Comparison of ENCODE assay signal across 11 mouse cellular contexts in genomic region chr7:109561466-109562153, GRCm38 (mm10). TPM values are rescaled to one million over a fixed set of nuclear protein-coding genes. Genes with fewer than 3 reads are reported as not detected.
DNase-seq lines count a peak whose midpoint lies in the region; ATAC-seq and TF ChIP-seq lines count a peak whose summit lies in the region.
"Had no signal": no experiment of that assay in that cellular context is flagged by ENCODE, and none has a peak within 500 bp of the region (broad histone marks: within the 10 kb centered on the region; RNA-seq: fewer than 3 reads in every experiment).

No protein-coding gene starts in this region.

- H3K4me1 ChIP-seq in liver, postnatal 0 days (ENCODE audit: insufficient read depth) = peaks cover 33% of the 10 kb centered on the region

- no peak for TF ChIP-seq CTCF in liver, postnatal 0 days (IDR thresholded peaks at IDR 0.05; ENCODE audit: low read depth)

- peak overlapping the region; percentile 82 for H3K27ac ChIP-seq in liver, postnatal 0 days (ENCODE audit: low read depth)
- H3K27ac ChIP-seq: macrophage had no signal

- H3K27me3 ChIP-seq in liver, postnatal 0 days (ENCODE audit: insufficient read depth, low read length) = no peaks in the 10 kb centered on the region

- H3K36me3 ChIP-seq in liver, postnatal 0 days (replicated peaks; ENCODE audit: insufficient read depth, low read length) = peaks cover 4% of the 10 kb centered on the region; the same call in 1 of the 2 replicates

- H3K4me3 ChIP-seq in liver, postnatal 0 days (ENCODE audit: low read depth, low read length) = no peak overlapping the region

- 39% methylated on average over 8 of the region's 8 CpGs for WGBS in liver, postnatal 0 days (ENCODE audit: insufficient replicate concordance)

- DNase-seq in adrenal gland, postnatal 14 days = peak; percentile 62
- no peak for DNase-seq in adrenal gland, adult 8-10 months
- DNase-seq in liver, postnatal 0 days = peak; percentile 42
- no peak for DNase-seq in liver
- peak; percentile 88 for DNase-seq in gonadal fat pad, adult 2 months (ENCODE audit: low read depth)
- peak; percentile 66 for DNase-seq in lung, postnatal 25 days (ENCODE audit: low spot score)
- no peak for DNase-seq in layer of hippocampus, postnatal 14 days (ENCODE audit: low spot score in 2 of 2)
- DNase-seq: cerebellum, adult 9-10 months; gastrocnemius, postnatal 10 days had no signal

- H3K4me2 ChIP-seq in liver, postnatal 0 days (ENCODE audit: low read depth, low read length) = peak overlapping the region; percentile 52

- ATAC-seq in liver, postnatal 0 days = peak; percentile 66
- ATAC-seq in activated CD4-positive, CD25-positive, alpha-beta regulatory T cell, adult 4 months = no peak

- no peak overlapping the region for H3K9ac ChIP-seq in liver, postnatal 0 days (replicated peaks)

- no peak for TF ChIP-seq EP300 in liver, postnatal 0 days (IDR thresholded peaks at IDR 0.05; ENCODE audit: low read depth)

- H3K9me3 ChIP-seq in liver, postnatal 0 days (ENCODE audit: low read length) = no peaks in the 10 kb centered on the region

RNA-seq across cellular contexts. Expression of gene Rpl27a, which starts 42.7 kb away (rescaled TPM):
- 244 and 276 TPM in 2 replicates for total RNA-seq in adrenal gland, postnatal 14 days (2021)
- total RNA-seq in adrenal gland, adult 8-10 months (2022) = 100 to 1,000 TPM; 217 to 234 (median 223) TPM
- polyA plus RNA-seq in liver, postnatal 0 days (2015; fragmentation: Nextera tagmentation; extraction: Ambion mirVana) = 83.1 and 84.4 TPM in 2 replicates
- polyA plus RNA-seq in gonadal fat pad, adult 2 months (2012; rRNA removed) = 355 and 393 TPM in 2 replicates
- polyA plus RNA-seq in activated CD4-positive, CD25-positive, alpha-beta regulatory T cell, adult 4 months (2017; shearing (Covaris generic)) = 100 to 1,000 TPM; 252 to 318 TPM
- total RNA-seq in layer of hippocampus, postnatal 14 days (2021) = 100 to 1,000 TPM; 121 to 135 TPM

RNA-seq across cellular contexts. Expression of gene Trim66, which starts 53.7 kb away (rescaled TPM):
- 0.70 and 0.90 TPM in 2 replicates for total RNA-seq in adrenal gland, postnatal 14 days (2021)
- total RNA-seq in adrenal gland, adult 8-10 months (2022) = under 1 TPM; 0.17 to 0.42 (median 0.35) TPM
- 0.02 TPM in 1 of 2 replicates, not detected in the other for polyA plus RNA-seq in liver, postnatal 0 days (2015; fragmentation: Nextera tagmentation; extraction: Ambion mirVana)
- 0.27 TPM in 2 replicates for polyA plus RNA-seq in gonadal fat pad, adult 2 months (2012; rRNA removed)
- polyA plus RNA-seq in activated CD4-positive, CD25-positive, alpha-beta regulatory T cell, adult 4 months (2017; shearing (Covaris generic)) = not detected
- total RNA-seq in layer of hippocampus, postnatal 14 days (2021) = 1 to 10 TPM; 2.8 to 4.9 TPM

Comparison
In these comparisons a context has a peak if more than half of its experiments do, and no peak if none do; other contexts are left out.
1. DNase-seq: peak in adrenal gland, postnatal 14 days (single experiment), liver, postnatal 0 days (single experiment), gonadal fat pad, adult 2 months (single experiment) and lung, postnatal 25 days (single experiment); none in adrenal gland, adult 8-10 months (single experiment), liver (single experiment) and layer of hippocampus, postnatal 14 days (0 of 2).